Mouse (Mus musculus): ENCODE data around the gene Cyp19a1.

Gene Cyp19a1

DNA sequence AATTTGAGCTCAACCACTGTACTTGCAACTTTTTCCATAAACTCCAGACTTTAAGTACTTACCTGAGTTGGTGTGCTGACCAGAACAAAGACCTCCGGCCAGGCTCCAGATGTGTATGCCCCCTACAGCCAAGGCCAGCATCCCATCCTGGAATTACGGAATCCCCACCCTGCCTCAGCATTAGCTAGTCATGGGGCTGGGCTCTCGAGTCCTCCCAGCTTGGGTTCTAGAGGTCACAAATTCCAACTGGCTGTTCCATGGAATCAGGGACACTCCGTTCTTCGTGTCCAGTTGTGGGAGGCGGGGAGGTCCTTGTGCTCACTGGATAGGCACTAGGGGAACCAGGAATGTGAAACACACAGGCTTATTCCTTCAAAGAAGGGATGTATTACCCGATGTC lies at the start of gene Cyp19a1:
Cyp19a1 (minus strand) TSS at position 101 of the 400 bp plus-strand sequence.
- no peak for DNase-seq

DNA sequence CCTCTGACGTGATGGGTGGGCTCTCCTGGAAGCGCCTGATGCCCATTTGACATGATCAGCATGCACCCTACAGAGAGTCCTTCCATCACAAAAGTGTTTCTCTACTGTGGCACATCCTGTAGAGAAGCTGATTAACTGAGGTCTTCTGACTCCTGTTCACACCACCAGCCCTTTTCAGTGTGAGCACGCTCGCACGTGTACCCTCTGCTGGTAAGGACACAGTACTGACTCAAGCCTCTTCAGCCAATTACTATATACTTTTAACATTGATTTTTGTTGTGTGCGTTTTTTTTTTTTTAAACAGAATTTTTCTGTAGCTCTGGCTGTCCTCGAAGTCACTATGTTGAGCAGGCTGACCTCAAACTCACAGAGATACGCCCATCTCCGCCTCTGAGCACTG lies 48.5 kb upstream of the Cyp19a1 start:
- no peak for DNase-seq

DNA sequence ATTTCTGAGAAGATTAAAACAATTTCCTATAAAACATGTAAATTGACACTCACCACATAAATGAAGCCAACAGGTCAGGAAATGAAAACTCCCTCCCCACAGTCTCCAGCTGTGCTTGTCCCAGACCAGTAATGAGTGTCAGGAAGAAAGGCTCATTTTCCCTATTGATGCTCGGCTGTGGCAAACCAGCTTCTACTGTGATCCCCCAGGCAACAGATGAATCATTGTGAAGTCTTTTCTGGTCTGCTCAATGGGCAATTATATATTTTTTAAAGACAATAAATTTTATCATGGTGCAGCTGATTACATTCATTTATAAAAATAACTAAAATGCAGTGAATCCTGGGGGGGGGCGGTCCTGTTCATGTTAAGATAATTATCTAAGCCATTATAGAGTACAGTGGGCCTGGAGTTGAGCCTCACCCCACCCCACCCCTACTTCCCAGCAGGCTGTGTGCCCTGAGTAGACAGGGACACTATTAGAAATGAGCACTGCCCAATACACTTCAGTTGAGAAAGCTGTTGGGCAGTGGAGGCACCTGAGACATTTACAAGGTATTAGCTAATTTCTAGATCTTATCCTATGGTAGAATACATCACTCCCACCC lies 40.9 kb upstream of the Cyp19a1 start:
- no peak for DNase-seq

DNA sequence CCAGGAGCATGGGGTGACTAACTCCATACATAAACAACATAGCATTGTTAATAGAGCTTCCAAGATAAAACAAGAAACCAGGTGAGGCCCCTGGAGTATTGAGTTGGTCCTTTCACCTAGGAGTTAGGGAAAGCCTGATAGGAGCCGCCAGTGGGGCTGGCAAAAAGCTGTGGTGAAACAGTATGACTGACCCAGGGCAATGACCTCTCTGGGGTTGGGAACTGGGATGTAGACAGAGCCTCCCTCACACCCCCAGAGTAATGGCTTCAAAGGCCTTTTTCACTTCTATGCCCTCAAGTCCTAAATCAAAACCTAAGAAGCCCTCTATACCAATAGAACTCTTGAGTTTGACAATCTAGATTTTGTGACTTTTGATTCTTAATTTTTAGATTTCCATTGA lies 40.3 kb upstream of the Cyp19a1 start:
- no peak for DNase-seq

DNA sequence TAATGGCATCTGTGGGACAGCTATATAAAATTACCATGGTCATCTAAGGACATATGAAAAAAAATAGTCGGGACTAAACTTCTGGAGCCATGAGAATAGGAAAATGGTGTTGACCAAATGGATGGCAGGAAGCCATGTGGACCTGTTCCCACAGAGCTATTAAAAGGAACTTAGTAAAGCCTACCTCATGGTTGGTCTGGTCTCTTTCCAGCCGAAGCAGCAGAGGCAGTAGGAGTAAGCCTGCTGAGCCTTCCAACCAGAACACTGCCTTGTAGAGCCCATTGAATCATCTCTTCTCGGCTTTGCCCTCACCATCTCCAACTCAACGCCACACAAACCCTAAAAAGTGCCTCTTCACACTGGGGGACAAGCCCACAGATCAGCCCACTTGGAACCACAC lies 33.3 kb upstream of the Cyp19a1 start:
- DNase-seq: peak; percentile 57 to 71

DNA sequence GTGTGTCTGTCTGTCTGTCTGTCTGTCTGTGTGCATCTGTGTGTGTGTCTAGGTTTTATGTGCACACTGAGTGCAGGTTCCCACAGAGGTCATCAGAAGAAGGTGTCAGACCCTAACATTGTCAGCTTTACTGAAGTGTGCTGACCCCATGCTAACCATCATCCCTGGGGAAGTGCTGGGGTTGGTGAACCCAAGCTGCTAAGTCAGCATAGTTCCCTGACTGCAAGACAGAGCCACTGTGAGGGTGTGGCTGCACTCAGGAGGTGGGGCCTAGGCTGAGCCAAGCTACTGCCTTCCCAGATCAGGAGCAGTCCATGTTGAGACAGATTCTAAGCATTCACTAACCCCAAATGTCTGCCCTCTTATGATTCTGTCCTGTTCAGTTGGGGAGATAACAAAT lies 31.9 kb upstream of the Cyp19a1 start:
- no peak for DNase-seq

DNA sequence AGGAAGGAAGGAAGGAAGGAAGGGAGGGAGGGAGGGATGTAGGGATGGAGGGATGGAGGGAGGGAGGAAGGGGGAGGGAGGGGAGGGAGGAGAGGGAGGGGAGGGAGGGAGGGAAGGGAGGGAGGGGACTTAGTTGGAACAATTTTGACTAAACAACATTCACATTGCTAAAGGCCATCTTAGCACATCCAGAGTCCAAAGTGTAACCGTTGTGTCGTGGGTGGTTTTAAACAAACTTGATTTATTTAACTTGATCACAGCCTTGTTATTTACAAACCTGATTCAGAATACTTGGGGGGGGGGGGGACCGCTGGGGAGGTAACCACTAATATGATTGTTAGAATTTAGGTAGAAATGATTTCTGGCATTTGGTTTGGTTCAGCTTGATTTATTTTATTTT lies 31.5 kb upstream of the Cyp19a1 start:
- DNase-seq: no peak

DNA sequence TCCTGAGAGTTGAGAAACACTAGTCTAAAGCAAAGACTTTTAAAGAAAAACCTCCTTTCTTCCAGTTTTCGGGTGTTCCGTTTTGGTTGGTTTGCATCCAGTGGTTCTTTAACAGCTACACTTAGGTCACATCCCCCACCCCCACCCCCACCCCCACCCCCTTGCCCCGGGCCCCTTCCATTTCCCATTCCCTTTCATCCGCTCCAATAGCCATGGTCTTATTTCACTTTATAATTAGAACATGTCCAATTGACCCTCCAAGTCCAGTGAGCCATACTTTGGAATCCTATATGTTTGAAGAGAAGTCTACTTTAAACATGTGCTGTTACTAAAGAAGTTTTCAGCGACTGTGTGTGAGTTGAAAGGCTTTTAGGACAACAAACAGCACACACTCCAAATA lies 19.9 kb upstream of the Cyp19a1 start:
- DNase-seq: no peak

DNA sequence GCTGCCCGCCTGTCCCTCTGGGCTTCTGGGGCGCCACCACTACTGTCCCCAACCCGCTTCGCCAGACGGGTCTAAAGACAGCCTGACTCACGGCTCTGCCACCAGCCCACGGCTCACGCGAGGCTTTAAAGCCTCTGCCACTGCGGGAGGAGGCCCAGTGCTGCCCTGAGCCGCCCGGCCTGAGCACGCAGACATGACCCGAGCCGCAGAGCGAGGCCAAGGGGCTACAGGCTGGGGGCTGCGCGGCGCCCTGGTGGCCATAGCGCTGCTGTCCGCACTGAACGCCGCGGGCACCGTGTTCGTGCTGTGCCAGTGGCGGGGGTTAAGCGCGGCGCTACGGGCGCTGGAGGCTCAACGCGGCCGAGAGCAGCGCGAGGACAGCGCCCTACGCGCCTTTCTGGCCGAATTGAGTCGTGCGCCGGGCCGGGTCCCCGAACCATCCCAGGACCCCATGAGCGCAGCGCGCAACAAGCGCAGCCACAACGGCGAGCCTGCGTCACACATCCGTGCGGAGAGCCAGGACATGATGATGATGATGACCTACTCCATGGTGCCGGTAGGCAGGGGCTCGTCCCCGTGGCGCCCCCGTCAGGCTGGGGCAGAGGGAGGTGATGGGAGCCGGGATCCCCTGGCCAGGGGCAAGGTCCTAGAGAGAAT lies 18.5 kb upstream of the Cyp19a1 start, which contains the start of gene Gldn:
Gldn (plus strand) TSS at position 156 of the 657 bp plus-strand sequence.
- DNase-seq: peak; percentile 27 to 28

DNA sequence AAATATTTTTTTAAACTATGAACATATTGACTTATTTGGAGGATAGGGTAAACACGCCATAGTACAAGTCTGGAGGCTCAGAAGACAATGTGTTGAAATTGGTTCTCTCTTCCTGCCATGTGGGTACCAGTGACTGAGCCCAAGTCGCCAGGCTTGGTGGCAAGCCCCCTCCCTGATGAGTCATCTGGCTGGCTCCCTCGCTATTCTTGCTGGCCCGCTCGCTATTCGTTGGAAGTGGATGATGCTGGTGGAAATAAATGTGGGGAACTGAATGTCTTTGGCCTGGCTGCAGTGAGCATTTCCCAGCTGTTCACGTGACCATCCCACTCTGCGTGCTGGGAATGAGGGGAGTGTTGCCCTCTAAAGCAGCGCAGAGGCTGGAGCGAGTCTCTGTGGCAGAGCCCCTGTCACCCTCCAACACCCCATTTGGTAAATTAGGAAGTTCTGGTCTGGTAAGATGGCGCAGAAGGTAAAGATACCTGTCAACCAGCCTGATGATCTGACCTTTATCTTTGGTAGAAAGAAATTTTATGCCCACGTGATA lies 11.2 kb upstream of the Cyp19a1 start:
- DNase-seq: peak; percentile 15 to 22

DNA sequence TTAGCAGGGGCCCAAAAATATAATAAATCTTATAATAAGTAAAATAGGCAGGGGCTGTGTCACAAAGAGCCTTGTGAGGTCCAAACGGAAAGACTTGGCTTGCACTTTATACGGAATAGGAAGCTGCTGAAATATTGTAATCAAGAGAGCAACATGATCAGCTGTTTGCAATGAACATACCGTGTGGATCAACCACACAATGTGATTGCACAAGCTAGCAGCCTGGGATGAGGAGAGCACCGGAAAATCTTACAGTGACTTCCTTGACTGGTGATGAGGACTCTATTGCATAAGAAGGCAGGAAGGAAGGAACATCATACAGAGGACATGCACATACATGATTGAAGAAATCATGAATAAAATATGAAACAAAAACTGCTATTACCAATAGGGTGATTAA lies 7.4 kb upstream of the Cyp19a1 start:
- DNase-seq: no peak

DNA sequence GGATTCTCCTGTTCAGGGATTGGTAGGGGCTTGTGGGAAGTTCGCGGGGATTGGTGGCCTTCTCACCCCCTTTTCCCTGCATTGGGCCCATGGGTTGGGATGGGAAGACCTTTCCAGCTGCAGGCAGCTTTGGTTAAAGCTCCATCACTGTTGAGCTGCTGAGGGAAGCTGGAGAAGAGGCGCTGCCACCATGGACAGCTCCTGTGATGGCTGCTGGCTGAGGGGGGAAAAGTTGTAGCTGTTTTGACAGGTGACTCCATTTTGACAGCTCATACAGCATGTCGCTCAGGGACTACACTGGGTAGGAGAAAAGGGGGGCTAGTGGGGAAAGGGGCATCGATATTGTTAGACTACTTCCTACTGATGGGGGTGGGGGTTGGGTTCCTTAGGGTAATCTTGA lies 3.0 kb upstream of the Cyp19a1 start:
- DNase-seq: no peak

DNA sequence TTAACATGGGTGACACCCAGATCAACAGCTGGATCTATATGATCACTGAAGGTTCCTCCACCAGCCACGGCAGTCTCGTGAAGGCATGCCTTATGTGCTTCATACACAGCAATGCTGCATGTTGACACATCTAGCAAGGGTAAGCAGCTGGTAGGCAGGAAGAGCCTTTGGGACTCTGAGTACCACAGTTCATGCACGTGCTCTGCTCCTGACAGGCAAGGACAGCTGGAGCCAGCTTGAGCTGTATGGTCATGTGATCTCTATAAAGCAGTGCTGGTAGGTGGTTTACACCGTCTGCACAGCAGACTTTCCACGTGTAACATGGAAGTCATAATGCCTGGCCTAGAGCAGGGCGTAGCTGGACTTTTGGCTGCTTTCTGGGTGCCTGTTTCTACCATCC lies 2.1 kb upstream of the Cyp19a1 start:
- no peak for DNase-seq

DNA sequence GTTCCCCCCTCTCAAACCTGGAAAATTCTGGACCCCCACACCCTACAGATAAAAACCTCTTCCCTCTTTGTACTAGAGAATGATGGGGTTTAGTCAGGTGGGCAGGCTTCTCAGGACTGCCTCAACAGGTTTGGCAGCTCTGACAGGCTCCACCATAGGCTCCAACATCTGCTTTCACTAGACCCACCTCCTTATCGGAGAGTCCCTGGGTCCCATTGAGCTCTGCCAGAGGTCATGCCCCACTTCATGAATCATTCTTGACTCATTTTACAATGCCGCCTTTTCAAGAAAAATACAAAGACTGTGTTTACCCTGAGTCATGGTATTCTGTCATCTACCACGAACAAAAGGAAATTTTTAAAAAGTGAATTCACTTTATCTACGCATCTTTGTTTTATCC lies 3.2 kb downstream of the Cyp19a1 start:
- no peak for DNase-seq

DNA sequence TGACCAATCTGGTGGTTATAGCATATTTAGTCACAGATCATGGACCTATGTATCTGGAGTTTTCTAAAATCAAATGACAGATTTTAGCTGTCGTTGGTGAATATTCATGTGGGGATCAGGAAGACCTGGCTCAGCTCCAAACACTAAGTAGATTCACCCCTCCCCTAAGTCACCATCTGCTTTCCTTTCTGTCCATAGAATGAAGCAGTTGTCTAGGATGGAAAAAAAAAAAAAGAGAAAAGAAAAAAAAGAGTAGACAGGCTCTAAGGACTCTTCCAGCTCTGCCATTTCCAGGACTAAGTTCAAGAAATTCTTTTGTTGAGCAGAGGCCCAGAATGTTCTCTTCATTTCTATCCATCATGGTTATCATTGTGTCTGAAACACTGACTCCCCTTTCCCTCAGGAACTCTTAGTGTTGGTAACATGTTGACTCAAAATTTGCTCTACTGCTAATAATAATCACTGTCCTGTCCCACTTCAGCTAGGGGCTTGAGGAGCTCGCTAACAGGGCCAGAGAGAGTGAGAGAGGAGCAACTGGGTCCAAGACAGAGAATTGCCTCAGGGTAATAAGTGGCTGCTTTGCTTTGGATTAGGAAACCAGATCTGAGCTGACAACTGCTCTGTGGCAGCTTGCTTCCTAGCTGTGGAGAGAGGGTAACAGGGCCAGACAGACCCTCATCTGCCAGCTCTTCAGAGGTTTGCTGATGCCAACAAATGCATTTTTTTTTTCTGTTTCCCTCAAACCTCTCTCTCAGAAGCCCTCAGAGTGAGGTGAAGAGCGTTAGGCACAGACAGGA lies 22.8 kb downstream of the Cyp19a1 start:
- DNase-seq: peak; percentile 38 to 60

DNA sequence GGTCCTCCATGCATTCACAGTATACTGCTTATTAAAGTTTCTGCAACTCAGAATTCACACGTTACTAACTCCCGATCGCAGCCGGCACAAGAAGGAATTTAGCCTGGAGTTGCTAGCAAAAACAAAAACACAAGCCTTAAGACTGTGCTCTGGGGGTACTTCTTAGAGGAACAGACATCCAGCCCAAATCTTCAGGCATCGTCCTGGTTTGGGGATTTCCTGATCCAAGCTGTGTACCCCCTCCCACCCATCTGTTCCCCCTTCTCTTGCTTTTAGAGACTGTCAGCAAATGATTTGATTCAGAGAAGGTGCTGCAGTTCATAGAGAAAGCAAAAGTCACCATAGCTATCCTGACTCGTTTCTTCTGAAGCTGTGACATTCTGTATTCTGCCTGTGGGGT lies 40.3 kb downstream of the Cyp19a1 start:
- DNase-seq: no peak

DNA sequence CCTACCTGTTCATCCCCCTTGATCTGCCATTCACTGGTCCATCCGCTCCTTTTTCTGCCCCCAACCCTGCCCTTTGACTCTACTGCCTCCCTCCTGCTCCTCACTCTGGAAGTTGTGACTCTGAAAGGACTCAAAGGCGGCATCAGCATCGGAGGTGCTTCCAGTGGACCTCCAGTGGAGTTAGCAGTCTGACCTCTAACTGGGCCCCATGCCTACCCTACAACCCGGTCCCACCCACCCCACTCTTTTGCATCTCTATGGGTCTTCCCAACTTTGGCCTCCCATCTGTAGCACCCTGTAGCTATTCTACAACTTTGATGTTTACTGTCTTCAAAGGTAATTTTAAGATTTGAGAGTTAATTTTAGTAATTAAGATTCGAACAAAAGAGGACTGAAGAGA lies 51.4 kb downstream of the Cyp19a1 start:
- no peak for DNase-seq

DNA sequence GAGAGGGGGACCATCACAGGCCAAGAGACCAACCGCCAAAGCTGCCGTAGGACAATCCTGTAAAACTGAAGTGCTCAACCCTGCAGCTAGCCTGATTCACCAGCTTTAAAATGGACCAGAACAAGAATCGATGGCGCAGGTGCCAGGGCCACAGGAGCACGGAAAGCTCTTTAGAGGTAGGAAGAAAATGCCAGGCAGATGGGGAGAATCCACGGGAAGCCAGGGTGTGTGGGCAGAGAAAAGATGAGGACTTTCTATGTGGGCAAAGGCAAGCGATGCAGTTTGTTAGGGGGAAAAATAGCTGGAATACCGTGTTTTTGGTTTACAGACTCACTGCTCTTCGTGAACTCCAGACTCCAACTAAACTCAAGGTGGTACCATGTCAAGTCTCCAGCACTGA lies 53.0 kb downstream of the Cyp19a1 start:
- DNase-seq: peak; percentile 13 to 25

DNA sequence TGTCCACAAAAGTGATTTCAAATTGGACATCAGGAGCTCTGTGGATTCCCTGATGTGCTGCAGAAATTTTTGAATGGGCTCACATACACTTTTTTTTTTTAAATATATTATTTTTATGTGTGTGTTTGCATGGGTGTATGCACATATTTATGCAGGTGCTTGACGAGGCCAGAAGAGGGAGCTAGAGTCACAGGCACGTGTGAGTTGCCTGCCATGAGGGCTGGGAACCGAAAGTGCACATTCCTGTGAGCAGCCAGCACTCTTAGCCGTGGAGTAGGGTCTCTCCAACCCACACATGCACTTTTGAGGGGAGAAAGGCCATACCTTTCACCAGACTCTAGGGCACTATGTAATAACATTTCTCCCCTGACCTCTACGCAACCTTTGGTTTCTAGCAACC lies 73.1 kb downstream of the Cyp19a1 start:
- no peak for DNase-seq

DNA sequence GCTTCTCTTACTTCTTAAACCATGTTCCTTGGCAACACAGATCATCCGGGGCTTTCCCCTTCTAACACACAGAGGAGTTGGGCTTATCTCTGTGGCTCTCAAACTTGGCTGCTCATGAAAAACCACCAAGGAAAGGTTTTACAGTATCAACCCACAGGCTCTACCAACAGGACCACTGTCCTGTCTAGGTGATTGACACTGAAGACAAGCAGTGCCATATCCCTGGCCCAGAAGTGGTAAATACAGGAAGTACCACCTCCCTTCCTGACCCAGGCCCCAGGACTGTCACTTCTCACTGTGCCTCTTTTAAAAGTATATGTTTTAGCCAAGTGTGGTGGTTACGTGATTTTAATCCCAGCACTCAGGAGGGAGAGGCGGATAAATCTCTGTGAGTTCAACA lies 76.5 kb downstream of the Cyp19a1 start:
- no peak for DNase-seq

DNA sequence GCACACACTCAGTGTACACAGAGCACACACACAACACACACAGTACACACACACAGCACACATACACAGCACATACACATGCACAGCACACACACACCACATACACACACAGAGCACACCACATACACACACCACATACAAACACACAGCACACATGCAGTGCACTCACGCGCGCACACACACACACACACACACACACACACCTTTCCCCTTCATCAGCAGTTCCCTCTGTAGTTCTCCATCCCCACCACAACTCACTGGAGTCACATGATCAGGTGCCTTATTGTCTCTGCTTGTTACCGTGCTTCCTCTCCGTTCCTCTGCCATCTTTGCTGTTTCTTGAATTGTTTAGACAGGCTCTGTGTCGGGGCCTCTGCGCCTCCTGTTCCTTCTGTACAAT lies 85.4 kb downstream of the Cyp19a1 start:
- no peak for DNase-seq

DNA sequence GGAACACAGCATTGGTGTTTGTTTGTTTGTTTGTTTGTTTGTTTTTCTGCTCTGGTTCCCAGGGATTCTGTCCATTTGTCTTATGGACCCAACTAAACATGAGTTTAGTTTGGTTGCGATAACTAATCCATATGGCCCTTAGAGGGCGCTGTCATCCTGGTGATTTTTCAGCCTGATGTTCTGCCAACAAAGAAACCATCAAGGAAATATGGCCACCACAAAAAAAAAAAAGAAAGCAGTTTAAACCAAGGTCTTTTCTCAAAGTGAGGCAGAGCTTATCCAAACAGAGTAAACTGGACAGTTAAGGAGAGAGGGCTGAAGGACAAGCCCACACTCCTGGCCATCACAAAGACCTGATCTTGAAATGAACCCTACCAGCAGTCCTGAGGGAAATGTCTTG lies 86.6 kb downstream of the Cyp19a1 start:
- DNase-seq: peak; percentile 81 to 84

DNA sequence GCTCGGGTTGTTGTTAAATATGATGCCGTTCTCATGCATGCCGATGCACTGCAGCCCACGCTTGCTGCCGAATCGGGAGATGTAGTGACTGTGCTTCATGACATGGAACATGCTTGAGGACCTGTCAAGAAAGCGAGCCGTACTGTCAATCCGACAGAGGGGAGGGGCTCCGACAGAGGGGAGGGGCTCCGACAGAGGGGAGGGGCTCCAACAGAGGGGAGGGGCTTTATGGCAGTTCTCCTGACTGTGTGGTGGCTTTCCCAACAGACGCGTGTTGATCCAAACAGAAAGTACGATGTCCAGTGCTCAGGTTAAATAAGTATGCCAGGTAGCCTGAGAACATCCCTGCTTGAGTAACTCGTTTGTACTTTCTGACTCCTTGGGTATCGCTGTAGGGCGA lies 87.7 kb downstream of the Cyp19a1 start:
- no peak for DNase-seq

DNA sequence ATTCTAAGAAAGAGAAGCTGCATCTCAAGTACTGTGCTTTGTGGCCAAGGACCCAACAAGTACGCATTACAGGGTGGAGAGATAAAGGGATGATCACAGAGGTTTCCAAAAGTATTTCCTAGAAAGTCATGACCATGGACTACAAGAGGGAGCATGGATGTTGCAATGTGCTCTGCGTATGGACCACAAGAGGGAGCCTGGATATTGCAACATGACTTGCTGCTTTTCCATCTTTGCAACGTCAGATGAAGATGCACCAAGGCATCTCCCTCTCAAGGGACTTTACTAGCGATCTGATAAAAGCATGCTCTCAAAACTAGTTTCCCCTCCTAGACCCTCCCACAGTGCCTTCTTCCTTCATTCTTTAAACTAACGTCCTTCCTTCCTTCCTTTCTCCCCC lies 98.4 kb downstream of the Cyp19a1 start:
- DNase-seq: peak; percentile 38

All from cerebellum, postnatal 14 days (tissue).